Mouse (Mus musculus): ENCODE results near the gene Myom1. TPM values are rescaled to one million over a fixed set of nuclear protein-coding genes. Genes with fewer than 3 reads are reported as not detected.

Myom1 gene
- polyA plus RNA-seq, 1 experiment from 2014 or later = 1.3 TPM

DNA sequence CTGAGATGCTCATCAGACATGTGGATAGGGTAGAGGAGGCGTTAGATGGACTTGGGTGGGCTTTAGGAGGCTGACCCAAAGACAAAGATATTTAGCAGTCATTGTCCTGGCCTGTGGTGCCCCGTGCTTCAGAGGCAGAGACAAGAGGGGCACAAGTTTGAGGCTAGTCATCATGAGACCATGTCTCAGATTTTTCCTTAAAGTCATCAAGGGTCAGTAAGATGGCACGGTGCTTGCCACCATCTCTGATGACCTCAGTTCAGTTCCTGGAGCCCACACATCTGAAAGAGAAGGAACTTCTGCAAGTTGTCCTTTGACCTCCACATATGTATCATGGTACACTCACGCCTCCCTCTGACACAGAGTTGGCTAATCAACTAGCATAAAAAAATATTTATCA lies 140.7 kb downstream of the Myom1 start:
- no peaks in the 10 kb centered on the region for H3K27me3 ChIP-seq (replicated peaks; ENCODE audit: control insufficient read depth, insufficient read depth, low read length)
- no peak overlapping the region for H3K4me3 ChIP-seq (replicated peaks; ENCODE audit: low read length)
- no peak overlapping the region for H3K27ac ChIP-seq (ENCODE audit: low read length)
- no peak for ATAC-seq
- H3K9ac ChIP-seq (replicated peaks; ENCODE audit: low read depth, low read length) = no peak overlapping the region
- WGBS = 81% methylated on average over 4 of the region's 4 CpGs
- no peaks in the 10 kb centered on the region for H3K9me3 ChIP-seq (ENCODE audit: control insufficient read depth, low read length)
- H3K4me2 ChIP-seq (ENCODE audit: low read length) = no peak overlapping the region
- no peaks in the 10 kb centered on the region for H3K36me3 ChIP-seq (ENCODE audit: control insufficient read depth, insufficient read depth)
- H3K4me1 ChIP-seq (replicated peaks; ENCODE audit: control insufficient read depth, insufficient read depth, low read length) = no peaks in the 10 kb centered on the region

DNA sequence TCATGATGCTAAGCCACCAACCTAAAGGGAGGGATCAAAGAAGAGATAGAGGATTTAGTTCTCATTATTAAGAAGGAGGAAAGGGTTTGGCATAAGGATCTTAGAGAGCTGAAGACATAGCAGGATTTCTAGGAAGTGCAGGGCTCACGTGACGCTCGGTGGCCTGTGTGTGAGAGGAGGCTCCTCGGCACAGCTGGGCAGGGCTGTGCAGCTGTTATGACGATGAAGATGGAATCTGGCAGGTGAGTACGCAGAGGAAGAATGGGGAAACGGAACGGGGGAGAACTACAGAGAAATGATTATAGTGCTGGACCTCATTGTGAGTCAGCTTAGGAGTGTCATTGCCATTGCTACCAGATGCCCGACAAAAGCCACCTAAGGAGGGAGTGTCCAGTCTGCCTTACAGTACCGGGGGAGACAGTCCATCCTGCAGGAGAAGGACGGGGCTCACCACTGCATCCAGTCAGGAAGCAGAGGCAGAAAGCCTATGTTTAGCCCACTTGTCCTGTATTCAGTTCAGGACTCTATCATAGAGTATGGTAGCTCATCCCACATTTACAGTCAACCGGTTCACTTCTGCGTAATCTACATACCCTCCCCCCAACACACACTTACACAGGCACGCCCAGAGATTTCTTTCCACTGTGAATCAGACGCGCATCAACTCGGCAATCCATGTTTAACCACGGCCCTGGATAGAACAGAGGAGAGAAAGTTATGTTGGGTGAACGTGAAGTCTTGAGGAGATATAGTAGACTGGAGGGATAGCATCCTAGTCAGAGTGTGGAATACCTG lies 142.1 kb downstream of the Myom1 start:
- ATAC-seq = no peak
- Histone ChIP-seq H3K4me1 (replicated peaks; ENCODE audit: control insufficient read depth, insufficient read depth, low read length) (no peaks in the 10 kb centered on the region), H3K9me3 (ENCODE audit: control insufficient read depth, low read length) (no peaks in the 10 kb centered on the region), H3K9ac (replicated peaks; ENCODE audit: low read depth, low read length) (no peak overlapping the region), H3K36me3 (ENCODE audit: control insufficient read depth, insufficient read depth) (no peaks in the 10 kb centered on the region), H3K4me3 (replicated peaks; ENCODE audit: low read length) (no peak overlapping the region), H3K27ac (ENCODE audit: low read length) (no peak overlapping the region), H3K4me2 (ENCODE audit: low read length) (no peak overlapping the region), H3K27me3 (replicated peaks; ENCODE audit: control insufficient read depth, insufficient read depth, low read length) (no peaks in the 10 kb centered on the region)
- WGBS = 90% methylated on average over 19 of the region's 19 CpGs

GRCm38 (mm10) chr17:71145248-71145961 lies 143.0 kb downstream of the Myom1 start:
- no peaks in the 10 kb centered on the region for H3K9me3 ChIP-seq (ENCODE audit: control insufficient read depth, low read length)
- no peak overlapping the region for H3K9ac ChIP-seq (replicated peaks; ENCODE audit: low read depth, low read length)
- no peak overlapping the region for H3K4me3 ChIP-seq (replicated peaks; ENCODE audit: low read length)
- WGBS = 100% methylated on average over 1 of the region's 1 CpGs
- no peaks in the 10 kb centered on the region for H3K36me3 ChIP-seq (ENCODE audit: control insufficient read depth, insufficient read depth)
- no peaks in the 10 kb centered on the region for H3K27me3 ChIP-seq (replicated peaks; ENCODE audit: control insufficient read depth, insufficient read depth, low read length)
- ATAC-seq = no peak
- H3K4me2 ChIP-seq (ENCODE audit: low read length) = no peak overlapping the region
- no peaks in the 10 kb centered on the region for H3K4me1 ChIP-seq (replicated peaks; ENCODE audit: control insufficient read depth, insufficient read depth, low read length)
- H3K27ac ChIP-seq (ENCODE audit: low read length) = no peak overlapping the region

GRCm38 (mm10) chr17:71153356-71153755 lies 150.9 kb downstream of the Myom1 start:
- Histone ChIP-seq H3K36me3 (ENCODE audit: control insufficient read depth, insufficient read depth) (no peaks in the 10 kb centered on the region), H3K27me3 (replicated peaks; ENCODE audit: control insufficient read depth, insufficient read depth, low read length) (no peaks in the 10 kb centered on the region), H3K9me3 (ENCODE audit: control insufficient read depth, low read length) (no peaks in the 10 kb centered on the region), H3K27ac (ENCODE audit: low read length) (no peak overlapping the region), H3K4me2 (ENCODE audit: low read length) (no peak overlapping the region), H3K9ac (replicated peaks; ENCODE audit: low read depth, low read length) (no peak overlapping the region), H3K4me1 (replicated peaks; ENCODE audit: control insufficient read depth, insufficient read depth, low read length) (no peaks in the 10 kb centered on the region), H3K4me3 (replicated peaks; ENCODE audit: low read length) (no peak overlapping the region)
- 73% methylated on average over 4 of the region's 4 CpGs for WGBS
- no peak for ATAC-seq

GRCm38 (mm10) chr17:71155271-71155670 lies 152.8 kb downstream of the Myom1 start:
- no peak overlapping the region for H3K4me3 ChIP-seq (replicated peaks; ENCODE audit: low read length)
- no peak for ATAC-seq
- no peaks in the 10 kb centered on the region for H3K36me3 ChIP-seq (ENCODE audit: control insufficient read depth, insufficient read depth)
- no peak overlapping the region for H3K4me2 ChIP-seq (ENCODE audit: low read length)
- H3K9me3 ChIP-seq (ENCODE audit: control insufficient read depth, low read length) = no peaks in the 10 kb centered on the region
- WGBS = 58% methylated on average over 1 of the region's 1 CpGs
- H3K27ac ChIP-seq (ENCODE audit: low read length) = no peak overlapping the region
- H3K9ac ChIP-seq (replicated peaks; ENCODE audit: low read depth, low read length) = no peak overlapping the region
- H3K27me3 ChIP-seq (replicated peaks; ENCODE audit: control insufficient read depth, insufficient read depth, low read length) = no peaks in the 10 kb centered on the region
- H3K4me1 ChIP-seq (replicated peaks; ENCODE audit: control insufficient read depth, insufficient read depth, low read length) = peaks cover 9% of the 10 kb centered on the region; the same call in 1 of the 2 replicates

DNA sequence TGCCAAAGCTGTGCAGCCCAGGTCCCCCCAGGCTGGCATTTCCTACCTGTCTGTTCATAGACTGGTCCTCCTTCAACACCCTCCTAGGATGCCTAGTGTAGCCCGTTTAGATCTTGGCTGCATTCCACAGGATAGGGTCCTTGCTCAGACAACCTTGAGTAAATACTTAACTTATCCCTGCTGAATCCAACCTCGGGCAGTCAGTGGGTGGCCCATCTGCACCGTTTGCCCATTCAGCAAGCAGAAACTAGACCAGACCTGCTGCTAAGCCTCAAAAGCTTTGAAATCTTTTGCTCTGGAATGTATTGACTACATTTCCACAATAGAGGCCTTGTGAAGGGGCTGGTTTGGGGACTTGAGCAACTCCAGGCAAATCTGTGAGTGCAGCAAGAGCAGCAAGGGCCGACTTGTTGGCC lies 156.7 kb downstream of the Myom1 start:
- Histone ChIP-seq H3K9ac (replicated peaks; ENCODE audit: low read depth, low read length) (no peak overlapping the region), H3K27me3 (replicated peaks; ENCODE audit: control insufficient read depth, insufficient read depth, low read length) (no peaks in the 10 kb centered on the region), H3K4me3 (replicated peaks; ENCODE audit: low read length) (no peak overlapping the region), H3K36me3 (ENCODE audit: control insufficient read depth, insufficient read depth) (no peaks in the 10 kb centered on the region), H3K9me3 (ENCODE audit: control insufficient read depth, low read length) (no peaks in the 10 kb centered on the region), H3K4me2 (ENCODE audit: low read length) (no peak overlapping the region), H3K27ac (ENCODE audit: low read length) (no peak overlapping the region), H3K4me1 (replicated peaks; ENCODE audit: control insufficient read depth, insufficient read depth, low read length) (peaks cover 10% of the 10 kb centered on the region; the same call in 1 of the 2 replicates)
- ATAC-seq = 0 out of 2 replicates have a peak, but pooled peaks have one; percentile 15
- 5% methylated on average over 4 of the region's 4 CpGs for WGBS

DNA sequence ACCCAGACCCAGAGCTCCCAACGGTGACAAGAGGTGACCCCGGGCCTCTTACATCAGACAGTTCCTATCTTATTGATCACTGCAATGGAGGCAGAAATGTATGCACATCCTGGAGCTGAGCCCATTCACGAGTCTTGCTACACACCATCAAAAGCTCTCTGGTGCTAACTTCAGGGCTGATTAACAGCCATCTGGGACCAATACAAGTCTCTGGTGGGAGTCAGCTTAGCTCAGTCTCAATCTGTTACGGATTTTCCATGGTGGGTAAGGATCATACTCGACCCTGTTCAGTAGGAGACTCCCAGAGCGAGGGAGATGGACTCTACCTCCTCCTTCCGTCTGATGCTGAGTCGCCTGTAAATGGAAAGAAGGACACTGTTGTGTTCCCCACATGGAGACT lies 157.3 kb downstream of the Myom1 start:
- WGBS = 58% methylated on average over 8 of the region's 8 CpGs
- no peak overlapping the region for H3K4me2 ChIP-seq (ENCODE audit: low read length)
- H3K9me3 ChIP-seq (ENCODE audit: control insufficient read depth, low read length) = no peaks in the 10 kb centered on the region
- H3K36me3 ChIP-seq (ENCODE audit: control insufficient read depth, insufficient read depth) = no peaks in the 10 kb centered on the region
- H3K4me1 ChIP-seq (replicated peaks; ENCODE audit: control insufficient read depth, insufficient read depth, low read length) = peaks cover 10% of the 10 kb centered on the region; the same call in 1 of the 2 replicates
- no peak overlapping the region for H3K9ac ChIP-seq (replicated peaks; ENCODE audit: low read depth, low read length)
- no peak overlapping the region for H3K27ac ChIP-seq (ENCODE audit: low read length)
- no peak overlapping the region for H3K4me3 ChIP-seq (replicated peaks; ENCODE audit: low read length)
- 0 out of 2 replicates have a peak, but pooled peaks have one; percentile 12 for ATAC-seq
- H3K27me3 ChIP-seq (replicated peaks; ENCODE audit: control insufficient read depth, insufficient read depth, low read length) = no peaks in the 10 kb centered on the region

DNA sequence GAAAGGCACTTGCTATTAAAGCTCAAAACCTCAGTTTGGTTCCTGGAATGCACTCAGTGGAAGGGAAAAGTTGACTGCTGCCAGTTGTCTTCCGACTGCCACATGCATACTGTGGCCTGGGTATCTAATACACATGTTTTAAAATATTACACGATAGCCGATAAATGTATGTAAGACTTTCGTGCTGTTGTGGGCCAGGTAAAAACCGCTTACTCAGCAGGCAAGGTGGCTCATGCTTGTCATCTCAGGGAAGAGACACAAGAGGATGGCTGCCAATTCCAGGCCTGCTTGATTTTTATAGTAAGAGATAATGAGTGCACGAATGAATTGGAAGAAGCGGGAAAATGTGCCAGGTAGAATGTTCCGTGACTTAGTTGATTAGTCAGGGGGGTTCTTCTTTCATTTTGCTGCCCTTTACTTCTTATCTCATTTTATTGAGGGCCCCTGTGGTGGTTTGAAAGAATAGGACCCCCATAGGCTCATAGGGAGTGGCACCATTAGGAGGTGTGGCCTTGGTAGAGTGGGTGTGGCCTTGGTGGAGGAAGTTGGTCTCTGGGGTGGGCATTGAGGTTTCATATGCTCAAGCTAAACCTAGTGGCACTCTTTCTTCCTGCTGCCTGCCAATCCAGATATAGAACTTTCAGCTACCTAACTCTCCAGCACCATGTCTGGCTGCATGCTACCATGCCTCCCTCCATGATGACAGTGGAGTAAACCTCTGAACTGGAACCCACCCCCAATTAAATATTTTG lies 158.0 kb downstream of the Myom1 start:
- Histone ChIP-seq H3K4me1 (replicated peaks; ENCODE audit: control insufficient read depth, insufficient read depth, low read length) (peaks cover 10% of the 10 kb centered on the region; the same call in 1 of the 2 replicates), H3K36me3 (ENCODE audit: control insufficient read depth, insufficient read depth) (no peaks in the 10 kb centered on the region), H3K27me3 (replicated peaks; ENCODE audit: control insufficient read depth, insufficient read depth, low read length) (no peaks in the 10 kb centered on the region), H3K9me3 (ENCODE audit: control insufficient read depth, low read length) (no peaks in the 10 kb centered on the region), H3K4me2 (ENCODE audit: low read length) (no peak overlapping the region), H3K4me3 (replicated peaks; ENCODE audit: low read length) (no peak overlapping the region), H3K27ac (ENCODE audit: low read length) (no peak overlapping the region), H3K9ac (replicated peaks; ENCODE audit: low read depth, low read length) (no peak overlapping the region)
- no peak for ATAC-seq
- WGBS = 90% methylated on average over 8 of the region's 8 CpGs

- 76% methylated on average over 6 of the region's 6 CpGs for whole genome bisulfite sequencing
- ATAC-seq = no peak
- Histone ChIP-seq H3K4me3 (replicated peaks; ENCODE audit: low read length) (no peak overlapping the region), H3K4me2 (ENCODE audit: low read length) (no peak overlapping the region), H3K27ac (ENCODE audit: low read length) (no peak overlapping the region), H3K27me3 (replicated peaks; ENCODE audit: control insufficient read depth, insufficient read depth, low read length) (no peaks in the 10 kb centered on the region), H3K4me1 (replicated peaks; ENCODE audit: control insufficient read depth, insufficient read depth, low read length) (peaks cover 2% of the 10 kb centered on the region; the same call in 1 of the 2 replicates), H3K9ac (replicated peaks; ENCODE audit: low read depth, low read length) (no peak overlapping the region), H3K36me3 (ENCODE audit: control insufficient read depth, insufficient read depth) (no peaks in the 10 kb centered on the region), H3K9me3 (ENCODE audit: control insufficient read depth, low read length) (no peaks in the 10 kb centered on the region)
These were observed 162.6 kb downstream of the Myom1 start for GRCm38 (mm10) chr17:71164991-71165390.

All from forebrain, embryonic 16.5 days (tissue).